Mouse (Mus musculus) embryo, embryonic 10.5 days (tissue): ENCODE measurements around the gene Tnfaip1.

Experiments
- DNase-seq: peaks from one replicate; pipeline ENCODE4 v3.0.0-alpha.2; 2015; ENCODE audit warnings: low spot score

Tnfaip1 gene

GRCm38 (mm10) chr11:78499543-78499942 is 36.6 kb downstream of the Tnfaip1 start:
- DNase-seq: no peak

- DNase-seq: peak; percentile 30
These were observed 37.1 kb downstream of the Tnfaip1 start, which contains the start of gene Vtn for GRCm38 (mm10) chr11:78499004-78499403. Gene Vtn, plus strand, starts transcription at chr11:78499091.

- DNase-seq: peak; percentile 97
These were observed 38.3 kb downstream of the Tnfaip1 start, which contains the start of gene Sarm1 for GRCm38 (mm10) chr11:78497544-78498522. Gene Sarm1, minus strand, starts transcription at chr11:78497754.

GRCm38 (mm10) chr11:78497071-78497541 is 39.0 kb downstream of the Tnfaip1 start:
- no peak for DNase-seq

- peak; percentile 78 for DNase-seq
These were observed 40.2 kb downstream of the Tnfaip1 start for GRCm38 (mm10) chr11:78495904-78496303.

- peak; percentile 79 for DNase-seq
These were observed 45.3 kb downstream of the Tnfaip1 start for GRCm38 (mm10) chr11:78490781-78491241.

- peak; percentile 87 for DNase-seq
These were observed 48.0 kb downstream of the Tnfaip1 start for GRCm38 (mm10) chr11:78488168-78488567.

- no peak for DNase-seq
These were observed 52.5 kb downstream of the Tnfaip1 start for GRCm38 (mm10) chr11:78483639-78484038.

GRCm38 (mm10) chr11:78475289-78475688 is 60.8 kb downstream of the Tnfaip1 start:
- no peak for DNase-seq
